Mouse (Mus musculus): ENCODE data around the gene Dnajc22. TPM values are rescaled to one million over a fixed set of nuclear protein-coding genes. Genes with fewer than 3 reads are reported as not detected.
A peak's percentile ranks its signal among the peaks of the same experiment; 100 is the strongest.

The Dnajc22 gene
- total RNA-seq, 2 experiments from 2014 or later, result 1.6 to 3.4 TPM

- DNase-seq, result no peak
Observed at GRCm38 (mm10) chr15:99115065-99115423, 22.1 kb downstream of the Dnajc22 start.

GRCm38 (mm10) chr15:99116539-99116938 is 23.6 kb downstream of the Dnajc22 start:
- peak in 1 of 2 experiments; percentile 14 for DNase-seq

GRCm38 (mm10) chr15:99120814-99121213 is 27.8 kb downstream of the Dnajc22 start:
- no peak for DNase-seq

- DNase-seq, result no peak
Observed at GRCm38 (mm10) chr15:99122642-99123041, 29.7 kb downstream of the Dnajc22 start.

- DNase-seq, result no peak
Observed at GRCm38 (mm10) chr15:99125711-99126080, 32.7 kb downstream of the Dnajc22 start, which contains the start of gene Spats2. Gene Spats2 (plus strand): TSS chr15:99125916.

- DNase-seq, result peak; percentile 92 to 93
Observed at GRCm38 (mm10) chr15:99126081-99126815, 33.3 kb downstream of the Dnajc22 start.

- DNase-seq, result no peak
Observed at GRCm38 (mm10) chr15:99126816-99127365, 33.9 kb downstream of the Dnajc22 start.

GRCm38 (mm10) chr15:99127851-99128522 is 35.0 kb downstream of the Dnajc22 start:
- no peak for DNase-seq

GRCm38 (mm10) chr15:99129441-99129840 is 36.5 kb downstream of the Dnajc22 start:
- DNase-seq, result no peak

- no peak for DNase-seq
Observed at GRCm38 (mm10) chr15:99129956-99130910, 37.3 kb downstream of the Dnajc22 start.

GRCm38 (mm10) chr15:99138389-99138788 is 45.4 kb downstream of the Dnajc22 start:
- DNase-seq, result no peak

- DNase-seq, result peak; percentile 50 to 65
Observed at GRCm38 (mm10) chr15:99139669-99140068, 46.7 kb downstream of the Dnajc22 start.

- DNase-seq, result no peak
Observed at GRCm38 (mm10) chr15:99150516-99150915, 57.5 kb downstream of the Dnajc22 start.

- DNase-seq, result no peak
Observed at GRCm38 (mm10) chr15:99151324-99151723, 58.4 kb downstream of the Dnajc22 start.

GRCm38 (mm10) chr15:99153466-99153865 is 60.5 kb downstream of the Dnajc22 start:
- DNase-seq, result no peak

Small RNAs within 50 kb of the gene (microRNA-seq; reads per million reads assigned to microRNA genes)
- not detected for gene Mir6960

Other genes with a start within 250 kb of the Dnajc22 start
- gene Kmt2d, start 222.0 kb upstream of the Dnajc22 start, total RNA-seq (2021), result 10 to 100 TPM; 52.1 to 79.5 TPM
- gene Rhebl1, start 198.6 kb upstream of the Dnajc22 start, total RNA-seq (2021), result 1 to 10 TPM; 2.2 to 2.9 TPM
- 1 to 10 TPM; 2.2 to 3.0 TPM for gene Dhh, start 194.6 kb upstream of the Dnajc22 start, total RNA-seq (2021)
- 10 to 100 TPM; 14.0 to 15.5 TPM for gene Lmbr1l, start 174.9 kb upstream of the Dnajc22 start, total RNA-seq (2021)
- gene Tuba1b, start 158.6 kb upstream of the Dnajc22 start, total RNA-seq (2021), result 100 to 1,000 TPM; 252 to 276 TPM
- gene Gm49450, start 139.6 kb upstream of the Dnajc22 start, total RNA-seq (2021), result not detected
- 100 to 1,000 TPM in 1 of 2 experiments, 10 to 100 TPM in 1; 87.9 to 123 TPM for gene Tuba1a, start 139.5 kb upstream of the Dnajc22 start, total RNA-seq (2021)
- 100 to 1,000 TPM; 272 to 276 TPM for gene Tuba1c, start 63.3 kb upstream of the Dnajc22 start, total RNA-seq (2021)
- 1 to 10 TPM; 1.3 to 3.4 TPM for gene Prph, start 38.0 kb upstream of the Dnajc22 start, total RNA-seq (2021)
- 1 to 10 TPM; 1.1 to 1.6 TPM for gene Troap, start 18.6 kb upstream of the Dnajc22 start, total RNA-seq (2021)
- not detected for gene C1ql4, start 5.4 kb upstream of the Dnajc22 start, total RNA-seq (2021)
- gene Spats2, start 32.7 kb downstream of the Dnajc22 start, total RNA-seq (2021), result 10 to 100 TPM; 15.3 to 17.7 TPM
- gene Kcnh3, start 131.7 kb downstream of the Dnajc22 start, total RNA-seq (2021), result 1 to 10 TPM in 1 of 2 experiments, under 1 TPM in 1; 0.40 to 1.2 TPM
- 10 to 100 TPM; 37.8 to 48.2 TPM for gene Mcrs1, start 158.8 kb downstream of the Dnajc22 start, total RNA-seq (2021)
- 10 to 100 TPM; 38.0 to 49.6 TPM for gene Prpf40b, start 201.9 kb downstream of the Dnajc22 start, total RNA-seq (2021)
- gene Fam186b, start 202.7 kb downstream of the Dnajc22 start, total RNA-seq (2021), result 1 to 10 TPM; 3.0 to 3.5 TPM